Mouse (Mus musculus): ENCODE data around the gene Gpr146. TPM values are rescaled to one million over a fixed set of nuclear protein-coding genes. Genes with fewer than 3 reads are reported as not detected.
"Not testable (repeated sequence)": the region's sequence is repeated elsewhere in the genome, so short reads cannot be mapped to it uniquely, and the experiment has no call there.

Gene Gpr146
- total RNA-seq, 2 experiments from 2014 or later: 13.5 to 14.0 TPM

GRCm38 (mm10) chr5:139378986-139379629 lies 1.6 kb downstream of the Gpr146 start:
- no peak for DNase-seq (ENCODE audit: low spot score in 2 of 2)
- intact Hi-C loops (cut with DNase I): no loop called here

DNA sequence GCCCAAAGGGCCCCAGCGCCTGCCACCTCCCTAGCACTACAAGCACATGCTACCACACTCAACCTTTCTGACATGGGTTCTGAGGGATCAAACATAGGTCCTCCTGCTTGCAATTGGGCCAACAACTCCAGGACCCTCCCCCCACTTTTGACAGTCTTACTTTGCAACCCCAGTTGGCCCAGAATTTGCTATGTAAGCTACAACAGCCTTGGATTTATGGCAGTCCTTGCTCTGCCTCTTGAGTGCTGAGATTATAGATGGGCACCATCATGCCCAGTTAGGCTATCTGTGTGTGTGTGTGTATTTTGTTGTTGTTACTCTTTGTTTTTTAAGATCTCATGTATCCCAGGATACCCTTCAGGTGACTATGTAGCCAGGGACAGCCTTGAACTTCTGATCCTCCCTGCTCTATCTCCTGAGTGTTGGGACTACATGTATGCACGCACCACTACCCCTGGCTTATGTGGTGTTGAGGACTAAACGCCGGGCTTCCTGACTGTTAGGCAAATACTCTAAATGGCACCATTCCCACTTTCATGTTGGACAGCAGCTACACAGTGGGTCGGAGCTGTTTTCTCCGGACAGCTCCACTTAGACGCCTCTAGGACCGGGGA lies 2.4 kb downstream of the Gpr146 start:
- intact Hi-C loops (cut with DNase I): no loop called here

GRCm38 (mm10) chr5:139380385-139381248 lies 3.1 kb downstream of the Gpr146 start:
- peak; percentile 86 for DNase-seq (ENCODE audit: low spot score in 2 of 2)
- intact Hi-C loops (cut with DNase I): no loop called here

More for the DNA sequence above, 2.4 kb downstream of the Gpr146 start:
- no peak for DNase-seq (ENCODE audit: low spot score in 2 of 2)

- intact Hi-C loops (cut with DNase I): no loop called here
- DNase-seq (ENCODE audit: low spot score in 2 of 2): no peak
Measured at GRCm38 (mm10) chr5:139381586-139382513, 4.4 kb downstream of the Gpr146 start.

GRCm38 (mm10) chr5:139382760-139383159 lies 5.3 kb downstream of the Gpr146 start:
- intact Hi-C loops (cut with DNase I): no loop called here
- peak; percentile 69 to 72 for DNase-seq (ENCODE audit: low spot score in 2 of 2)

GRCm38 (mm10) chr5:139383234-139383633 lies 5.7 kb downstream of the Gpr146 start:
- intact Hi-C loops (cut with DNase I): no loop called here
- DNase-seq (ENCODE audit: low spot score in 2 of 2): no peak

- no peak for DNase-seq (ENCODE audit: low spot score in 2 of 2)
- intact Hi-C loops (cut with DNase I): no loop called here
Measured at GRCm38 (mm10) chr5:139384531-139384930, 7.0 kb downstream of the Gpr146 start.

DNA sequence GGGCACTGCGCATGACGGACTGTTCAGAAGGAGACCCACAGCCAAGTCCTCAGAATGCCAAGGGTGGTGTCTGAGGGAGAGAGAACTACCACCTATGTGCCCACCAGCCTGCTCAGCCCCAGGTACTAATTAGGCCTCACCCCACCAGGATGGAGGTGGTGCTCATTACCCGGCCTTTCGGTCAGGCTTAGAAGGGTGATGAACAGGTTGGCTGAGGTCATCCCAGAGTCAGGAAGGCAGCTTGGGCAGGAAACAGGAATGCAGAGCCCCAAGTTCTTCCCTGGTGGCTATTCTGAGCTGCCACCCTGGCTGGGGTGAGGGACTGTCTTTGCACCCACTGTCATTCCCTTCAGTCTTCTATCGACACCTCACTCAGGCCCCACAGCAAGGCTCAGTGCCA lies 8.6 kb downstream of the Gpr146 start:
- intact Hi-C loops (cut with DNase I): no loop called here
- DNase-seq (ENCODE audit: low spot score in 2 of 2): no peak

DNA sequence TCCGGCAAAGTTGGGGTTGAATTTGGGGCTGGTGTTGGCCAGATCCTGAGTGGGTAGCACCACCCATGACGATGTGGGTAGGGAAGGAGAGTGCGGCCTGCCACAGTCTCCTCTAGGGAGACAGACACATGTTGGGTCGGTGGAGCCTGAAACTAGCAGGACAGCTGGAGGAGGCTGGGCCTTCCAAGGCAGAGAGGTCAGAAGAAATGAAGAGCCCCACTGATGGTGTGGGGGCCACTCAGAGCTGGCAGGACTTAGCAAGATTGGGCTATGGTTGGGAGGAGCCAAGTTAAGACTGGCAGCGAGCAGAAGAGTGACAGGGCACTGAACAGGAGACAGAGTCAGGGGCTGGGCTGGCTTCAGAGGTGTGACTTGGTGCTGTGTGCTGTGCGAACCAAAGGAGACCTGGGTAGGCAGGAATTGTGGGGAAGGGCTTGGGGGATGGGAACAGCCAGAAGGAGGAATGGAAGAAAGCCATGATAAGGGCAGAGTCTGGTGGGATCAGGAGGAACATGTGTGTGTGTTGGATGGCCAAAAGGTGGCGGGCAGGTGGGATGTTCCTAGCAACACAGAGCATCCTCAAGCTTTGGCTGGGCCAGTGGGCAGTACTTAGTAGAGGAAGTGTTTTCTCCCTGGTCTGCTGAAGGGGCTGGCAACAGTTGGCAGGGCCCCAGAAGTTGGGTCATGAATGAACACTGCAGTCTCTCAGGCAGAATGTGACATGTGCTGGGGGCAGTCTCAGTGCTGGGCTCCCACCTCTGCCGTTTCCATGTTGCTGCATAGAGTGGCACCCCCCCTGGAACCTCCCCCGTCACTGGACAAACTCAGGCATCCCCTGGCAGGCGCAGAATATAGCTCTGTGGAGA lies 10.1 kb downstream of the Gpr146 start:
- no peak for DNase-seq (ENCODE audit: low spot score in 2 of 2)
- intact Hi-C loops (cut with DNase I): no loop called here

DNA sequence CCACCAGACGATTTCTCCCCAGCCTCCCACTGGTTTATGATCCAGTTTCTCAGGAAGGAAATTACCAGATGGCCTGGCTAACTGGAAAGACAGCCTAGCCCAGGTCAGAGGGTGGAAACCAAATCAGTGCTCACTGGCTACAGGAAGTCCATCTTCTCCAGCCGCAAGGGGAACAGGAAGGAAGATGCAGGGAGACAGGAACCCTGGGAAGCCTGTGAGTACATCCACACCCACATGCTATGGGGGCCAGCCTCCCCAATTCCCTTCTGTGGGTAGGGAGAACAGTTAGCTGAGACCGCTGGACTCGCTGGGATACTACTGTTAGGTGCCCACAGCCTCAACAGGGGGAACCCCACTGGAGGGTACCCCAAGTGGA lies 10.7 kb downstream of the Gpr146 start:
- DNase-seq (ENCODE audit: low spot score in 2 of 2): no peak
- intact Hi-C loops (cut with DNase I): no loop called here

- intact Hi-C loops (cut with DNase I): no loop called here
- no peak for DNase-seq (ENCODE audit: low spot score in 2 of 2)
Measured at GRCm38 (mm10) chr5:139388694-139389675, 11.5 kb downstream of the Gpr146 start.

DNA sequence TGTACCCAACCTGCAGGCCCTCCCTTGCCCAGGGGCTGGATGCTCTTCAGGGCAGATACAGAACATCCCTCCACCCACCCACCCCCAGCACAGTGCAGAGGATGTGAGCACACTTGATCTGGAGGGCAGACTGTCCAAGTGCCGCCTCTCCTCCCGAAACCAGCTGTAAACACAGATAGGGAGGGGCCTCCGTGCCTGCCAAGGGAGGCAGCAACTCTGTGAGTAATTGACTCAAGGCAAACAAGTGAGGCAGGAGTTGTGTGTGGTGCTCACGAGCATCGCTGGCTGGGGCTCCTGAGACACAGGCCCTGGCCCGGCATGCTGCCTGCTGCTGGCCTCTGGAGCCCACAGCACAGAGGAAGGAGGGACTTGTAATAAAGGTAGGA lies 12.2 kb downstream of the Gpr146 start:
- intact Hi-C loops (cut with DNase I): no loop called here

GRCm38 (mm10) chr5:139390324-139391119 lies 13.0 kb downstream of the Gpr146 start:
- intact Hi-C loops (cut with DNase I); DNase-seq (ENCODE audit: low spot score in 2 of 2): not testable (repeated sequence)

More for the DNA sequence above, 12.2 kb downstream of the Gpr146 start:
- peak in 1 of 2 experiments; percentile 51 for DNase-seq (ENCODE audit: low spot score in 2 of 2)

- no peak for DNase-seq (ENCODE audit: low spot score in 2 of 2)
- intact Hi-C loops (cut with DNase I): no loop called here
Measured at GRCm38 (mm10) chr5:139391309-139391990, 14.0 kb downstream of the Gpr146 start.

- no peak for DNase-seq (ENCODE audit: low spot score in 2 of 2)
- intact Hi-C loops (cut with DNase I): no loop called here
Measured at GRCm38 (mm10) chr5:139392219-139393196, 15.0 kb downstream of the Gpr146 start.

Data from left cerebral cortex, postnatal 36 days (tissue).